Mouse (Mus musculus) embryonic facial prominence, embryonic 10.5 days (tissue): Measurements from ENCODE around the gene Olfr466. TPM values are rescaled to one million over a fixed set of nuclear protein-coding genes. Genes with fewer than 3 reads are reported as not detected.

Experiments
- DNase-seq: peaks from one replicate; pipeline ENCODE4 v3.0.0-alpha.2; 2017; ENCODE audit warnings: low spot score
- H3K27ac ChIP-seq: fragments of 300-500 bp; sonication (generic); replicated peaks from 2 replicates; pipeline ENCODE4 v1.5.1; 2016; ENCODE audit warnings: mild to moderate bottlenecking
- H3K27me3 ChIP-seq: fragments of 300-500 bp; sonication (generic); replicated peaks from 2 replicates; pipeline ENCODE4 v1.6.1; 2016; ENCODE audit warnings: low read depth, mild to moderate bottlenecking; ENCODE audit not compliant: poor library complexity, severe bottlenecking
- H3K36me3 ChIP-seq: fragments of 300-500 bp; sonication (generic); replicated peaks from 2 replicates; pipeline ENCODE4 v1.6.1; 2016; ENCODE audit warnings: mild to moderate bottlenecking, moderate library complexity
- H3K4me1 ChIP-seq: fragments of 300-500 bp; sonication (generic); 2 replicates; pipeline ENCODE4 v1.6.1; 2016
- H3K4me3 ChIP-seq: fragments of 300-500 bp; sonication (generic); 2 replicates; pipeline ENCODE4 v1.5.1; 2016; ENCODE audit warnings: mild to moderate bottlenecking, moderate library complexity
- H3K9me3 ChIP-seq: fragments of 300-500 bp; sonication (generic); 2 replicates; pipeline ENCODE4 v1.6.1; 2016; ENCODE audit warnings: mild to moderate bottlenecking
- WGBS: fragments of 180-500 bp; shearing (Covaris S2); methylation state at CpG from one replicate; pipeline ENCODE4 v1.1.7; 2016; 5-methylcytosine and 5-hydroxymethylcytosine counted together
- polyA plus RNA-seq: library from polyadenylated mRNA; unstranded; fragments of >200 nt; fragmentation: Nextera tagmentation; extraction: Ambion mirVana; gene quantifications from 2 replicates; pipeline ENCODE4 v1.2.1, GENCODE M21; 2016

Olfr466 gene
- polyA plus RNA-seq, result not detected in 2 replicates

- WGBS, result 69% methylated on average over 1 of the region's 1 CpGs
- H3K27ac ChIP-seq, result no peak within 1 kb of the TSS
- H3K9me3 ChIP-seq, result peaks cover 5% of the 10 kb centered on the region; the same call in 1 of the 2 replicates
- H3K4me3 ChIP-seq, result no peak within 1 kb of the TSS
- H3K36me3 ChIP-seq, result no peaks in the 10 kb centered on the region
- H3K4me1 ChIP-seq, result no peaks in the 10 kb centered on the region
- H3K27me3 ChIP-seq, result no peaks in the 10 kb centered on the region
- DNase-seq, result no peak
These were observed at the start of gene Olfr466 for GRCm38 (mm10) chr13:65149940-65150339. Olfr466 (plus strand) TSS chr13:65150240.

- H3K9me3 ChIP-seq, result peaks cover 45% of the 10 kb centered on the region
- 95% methylated on average over 9 of the region's 9 CpGs for WGBS
- no peaks in the 10 kb centered on the region for H3K27me3 ChIP-seq
- no peaks in the 10 kb centered on the region for H3K4me1 ChIP-seq
- no peak for DNase-seq
- H3K4me3 ChIP-seq, result no peak overlapping the region
- no peak overlapping the region for H3K27ac ChIP-seq
- peaks cover 34% of the 10 kb centered on the region for H3K36me3 ChIP-seq
These were observed 49.4 kb upstream of the Olfr466 start for GRCm38 (mm10) chr13:65100678-65101077.

- H3K27me3 ChIP-seq, result no peaks in the 10 kb centered on the region
- no peak for DNase-seq
- peaks cover 34% of the 10 kb centered on the region for H3K36me3 ChIP-seq
- WGBS, result 92% methylated on average over 3 of the region's 3 CpGs
- H3K27ac ChIP-seq, result no peak overlapping the region
- peaks cover 47% of the 10 kb centered on the region for H3K9me3 ChIP-seq
- no peak overlapping the region for H3K4me3 ChIP-seq
- no peaks in the 10 kb centered on the region for H3K4me1 ChIP-seq
These were observed 48.8 kb upstream of the Olfr466 start for GRCm38 (mm10) chr13:65101232-65101631.

- peak overlapping the region; percentile 92 for H3K27ac ChIP-seq
- peaks cover 9% of the 10 kb centered on the region for H3K4me1 ChIP-seq
- no peaks in the 10 kb centered on the region for H3K27me3 ChIP-seq
- peak overlapping the region; percentile 70 for H3K4me3 ChIP-seq
- H3K9me3 ChIP-seq, result peaks cover 11% of the 10 kb centered on the region; the same call in 1 of the 2 replicates
- DNase-seq, result peak; percentile 11
- peaks cover 14% of the 10 kb centered on the region; the same call in 1 of the 2 replicates for H3K36me3 ChIP-seq
- 3% methylated on average over 5 of the region's 5 CpGs for WGBS
These were observed 38.1 kb upstream of the Olfr466 start for GRCm38 (mm10) chr13:65111961-65112360.

- no peaks in the 10 kb centered on the region for H3K27me3 ChIP-seq
- peaks cover 6% of the 10 kb centered on the region; the same call in 1 of the 2 replicates for H3K9me3 ChIP-seq
- under 1% methylated on average over 60 of the region's 60 CpGs for WGBS
- H3K4me3 ChIP-seq, result peak within 1 kb of the TSS; percentile 70
- peak within 1 kb of the TSS; percentile 92 for H3K27ac ChIP-seq
- peaks cover 10% of the 10 kb centered on the region; the same call in 1 of the 2 replicates for H3K36me3 ChIP-seq
- DNase-seq, result peak; percentile 91
- peaks cover 9% of the 10 kb centered on the region for H3K4me1 ChIP-seq
These were observed 37.5 kb upstream of the Olfr466 start, which contains the start of gene Mfsd14b for GRCm38 (mm10) chr13:65112459-65113110. Mfsd14b (minus strand) TSS chr13:65112975.

GRCm38 (mm10) chr13:65113239-65113638, 36.8 kb upstream of the Olfr466 start:
- Histone ChIP-seq H3K36me3 (0 out of 2 replicates have a peak, but pooled peaks cover 6% of the 10 kb centered on the region), H3K27ac (peak overlapping the region; percentile 92), H3K4me3 (peak overlapping the region; percentile 70), H3K9me3 (peaks cover 2% of the 10 kb centered on the region; the same call in 1 of the 2 replicates), H3K4me1 (peaks cover 9% of the 10 kb centered on the region), H3K27me3 (no peaks in the 10 kb centered on the region)
- 58% methylated on average over 3 of the region's 3 CpGs for WGBS
- DNase-seq, result no peak

GRCm38 (mm10) chr13:65120984-65121383, 29.1 kb upstream of the Olfr466 start:
- Histone ChIP-seq H3K9me3 (0 out of 2 replicates have a peak, but pooled peaks cover 5% of the 10 kb centered on the region), H3K27me3 (no peaks in the 10 kb centered on the region), H3K4me1 (no peaks in the 10 kb centered on the region), H3K36me3 (no peaks in the 10 kb centered on the region), H3K4me3 (no peak overlapping the region), H3K27ac (no peak overlapping the region)
- WGBS, result 73% methylated on average over 3 of the region's 3 CpGs
- no peak for DNase-seq

GRCm38 (mm10) chr13:65122111-65122510, 27.9 kb upstream of the Olfr466 start:
- no peak for DNase-seq
- H3K27me3 ChIP-seq, result no peaks in the 10 kb centered on the region
- 85% methylated on average over 1 of the region's 1 CpGs for WGBS

GRCm38 (mm10) chr13:65127063-65127847, 22.8 kb upstream of the Olfr466 start:
- H3K9me3 ChIP-seq, result 0 out of 2 replicates have a peak, but pooled peaks cover 2% of the 10 kb centered on the region
- no peaks in the 10 kb centered on the region for H3K36me3 ChIP-seq
- H3K4me1 ChIP-seq, result no peaks in the 10 kb centered on the region
- H3K27ac ChIP-seq, result no peak overlapping the region
- WGBS, result 67% methylated on average over 3 of the region's 3 CpGs
- H3K27me3 ChIP-seq, result no peaks in the 10 kb centered on the region
- H3K4me3 ChIP-seq, result no peak overlapping the region
- DNase-seq, result no peak

More at GRCm38 (mm10) chr13:65122111-65122510, 27.9 kb upstream of the Olfr466 start:
- H3K4me3 ChIP-seq, result no peak overlapping the region
- no peaks in the 10 kb centered on the region for H3K36me3 ChIP-seq
- H3K27ac ChIP-seq, result no peak overlapping the region
- no peaks in the 10 kb centered on the region for H3K4me1 ChIP-seq
- H3K9me3 ChIP-seq, result 0 out of 2 replicates have a peak, but pooled peaks cover 5% of the 10 kb centered on the region

GRCm38 (mm10) chr13:65137789-65138188, 12.3 kb upstream of the Olfr466 start, which contains the start of gene Olfr465-ps1:
Olfr465-ps1 (plus strand) TSS chr13:65138089.
- DNase-seq, result no peak

GRCm38 (mm10) chr13:65174102-65174501, 24.1 kb downstream of the Olfr466 start:
- Histone ChIP-seq H3K36me3 (no peaks in the 10 kb centered on the region), H3K27ac (no peak overlapping the region), H3K9me3 (0 out of 2 replicates have a peak, but pooled peaks cover 5% of the 10 kb centered on the region), H3K4me1 (0 out of 2 replicates have a peak, but pooled peaks cover 4% of the 10 kb centered on the region), H3K4me3 (no peak overlapping the region), H3K27me3 (no peaks in the 10 kb centered on the region)
- no peak for DNase-seq
- WGBS, result 84% methylated on average over 3 of the region's 3 CpGs

More at GRCm38 (mm10) chr13:65137789-65138188, 12.3 kb upstream of the Olfr466 start, which contains the start of gene Olfr465-ps1:
- Histone ChIP-seq H3K36me3 (no peaks in the 10 kb centered on the region), H3K4me3 (no peak within 1 kb of the TSS), H3K27me3 (no peaks in the 10 kb centered on the region), H3K9me3 (peaks cover 8% of the 10 kb centered on the region; the same call in 1 of the 2 replicates), H3K27ac (no peak within 1 kb of the TSS), H3K4me1 (no peaks in the 10 kb centered on the region)
- WGBS, result 81% methylated on average over 4 of the region's 4 CpGs

GRCm38 (mm10) chr13:65175734-65176471, 25.9 kb downstream of the Olfr466 start:
- Histone ChIP-seq H3K27ac (no peak overlapping the region), H3K27me3 (no peaks in the 10 kb centered on the region), H3K36me3 (no peaks in the 10 kb centered on the region), H3K9me3 (0 out of 2 replicates have a peak, but pooled peaks cover 5% of the 10 kb centered on the region), H3K4me1 (0 out of 2 replicates have a peak, but pooled peaks cover 4% of the 10 kb centered on the region), H3K4me3 (peak overlapping the region; percentile 48)
- DNase-seq, result peak; percentile 48
- 21% methylated on average over 46 of the region's 46 CpGs for WGBS
